Mouse (Mus musculus): ENCODE measurements around the gene Prdm16.
A peak's percentile ranks its signal among the peaks of the same experiment; 100 is the strongest.

- peak; percentile 55; the same call in 1 of the 2 replicates for TF ChIP-seq CTCF (IDR thresholded peaks at IDR 0.05; ENCODE audit: extremely low read depth, insufficient read depth, insufficient read length, insufficient replicate concordance)
- TF ChIP-seq POLR2A (IDR thresholded peaks at IDR 0.05; ENCODE audit: low read depth, low read length): no peak
Measured at GRCm38 (mm10) chr4:154674541-154674940, 37.9 kb upstream of the Prdm16 start.
